Mouse (Mus musculus) stomach, postnatal 0 days (tissue): ENCODE measurements around the gene Ifi202b.
"Not testable (repeated sequence)": the region's sequence is repeated elsewhere in the genome, so short reads cannot be mapped to it uniquely, and the experiment has no call there.

Experiments
- CTCF ChIP-seq: IDR thresholded peaks from 2 replicates; pipeline ENCODE4 v1.5.1; 2016; ENCODE audit warnings: antibody characterized with exemption, low read depth, mild to moderate bottlenecking, moderate library complexity
- EP300 ChIP-seq: optimal IDR thresholded peaks from 2 replicates; pipeline ENCODE3; 2016; ENCODE audit warnings: antibody characterized with exemption

GRCm38 (mm10) chr1:174007050-174007449 lies 24.5 kb upstream of the Ifi202b start:
- not testable (repeated sequence) for TF ChIP-seq CTCF, EP300
